In the genomic region with DNA sequence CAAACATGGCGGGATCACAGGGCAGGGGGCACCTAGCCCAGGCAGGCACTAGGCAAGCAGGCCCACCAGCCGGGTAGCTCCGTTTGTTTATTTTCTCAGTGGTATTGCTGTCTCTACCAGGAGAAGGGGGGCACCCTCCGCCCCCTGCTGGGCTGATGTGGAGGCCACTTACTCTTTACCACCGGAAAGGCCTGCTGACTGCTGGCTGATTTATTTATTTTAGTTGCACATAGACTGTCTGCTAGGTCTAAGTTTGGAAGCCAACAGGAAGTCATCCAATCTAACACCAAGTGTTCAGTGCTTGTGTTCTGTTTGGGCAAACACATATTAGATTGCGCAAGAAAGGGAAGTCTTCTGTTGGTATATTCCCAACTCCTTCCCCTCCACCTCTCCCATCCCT, we compare ENCODE assay signal across 8 mouse cellular contexts.
DNase-seq lines count a peak whose midpoint lies in the region; ATAC-seq and TF ChIP-seq lines count a peak whose summit lies in the region.

No protein-coding gene starts in this region.

- H3K9me3 ChIP-seq in forebrain, embryonic 11.5 days (ENCODE audit: control insufficient read depth, low read length), result no peaks in the 10 kb centered on the region
- H3K9me3 ChIP-seq in forebrain, embryonic 14.5 days (replicated peaks; ENCODE audit: control insufficient read depth, low read length), result no peaks in the 10 kb centered on the region
- no peaks in the 10 kb centered on the region for H3K9me3 ChIP-seq in kidney, postnatal 0 days (replicated peaks; ENCODE audit: low read length)
- H3K9me3 ChIP-seq in hindbrain, postnatal 0 days (ENCODE audit: low read length), result no peaks in the 10 kb centered on the region

- ATAC-seq in forebrain, embryonic 11.5 days (replicated peaks; ENCODE audit: low FRiP score), result no peak
- no peak for ATAC-seq in forebrain, embryonic 14.5 days
- peak; percentile 25; the same call in 1 of the 2 replicates for ATAC-seq in kidney, postnatal 0 days (replicated peaks; ENCODE audit: low FRiP score, low read depth)
- peak; percentile 91 for ATAC-seq in megakaryocyte progenitor cell, adult 5-6 weeks (replicated peaks; ENCODE audit: poor library complexity)
- no peak for ATAC-seq in hindbrain, postnatal 0 days

- H3K9ac ChIP-seq in forebrain, embryonic 11.5 days (ENCODE audit: low read length), result no peak overlapping the region
- no peak overlapping the region for H3K9ac ChIP-seq in forebrain, embryonic 14.5 days (ENCODE audit: low read length)
- H3K9ac ChIP-seq in kidney, postnatal 0 days (ENCODE audit: low read depth, low read length), result no peak overlapping the region
- no peak overlapping the region for H3K9ac ChIP-seq in hindbrain, postnatal 0 days (replicated peaks; ENCODE audit: low read length)

- H3K4me3 ChIP-seq in forebrain, embryonic 11.5 days (ENCODE audit: low read depth, low read length), result no peak overlapping the region
- no peak overlapping the region for H3K4me3 ChIP-seq in forebrain, embryonic 14.5 days (ENCODE audit: low read depth, low read length)
- H3K4me3 ChIP-seq in kidney, postnatal 0 days (replicated peaks; ENCODE audit: low read depth, low read length), result no peak overlapping the region
- no peak overlapping the region for H3K4me3 ChIP-seq in hindbrain, postnatal 0 days (ENCODE audit: low read length)

- H3K27ac ChIP-seq in forebrain, embryonic 11.5 days (ENCODE audit: low read depth, low read length), result no peak overlapping the region
- H3K27ac ChIP-seq in forebrain, embryonic 14.5 days (ENCODE audit: low read depth, low read length), result no peak overlapping the region
- H3K27ac ChIP-seq in kidney, postnatal 0 days, result peak overlapping the region; percentile 36; the same call in 1 of the 2 replicates
- no peak overlapping the region for H3K27ac ChIP-seq in hindbrain, postnatal 0 days

- peak; percentile 66 for TF ChIP-seq CTCF in kidney, postnatal 0 days (IDR thresholded peaks at IDR 0.05; ENCODE audit: low read depth)
- no peak; the same call in 1 of the 2 replicates for TF ChIP-seq CTCF in hindbrain, postnatal 0 days (IDR thresholded peaks at IDR 0.05; ENCODE audit: low read depth)

- H3K4me1 ChIP-seq in forebrain, embryonic 11.5 days (replicated peaks; ENCODE audit: control insufficient read depth, insufficient read depth, low read length), result 0 out of 2 replicates have a peak, but pooled peaks cover 2% of the 10 kb centered on the region
- 0 out of 2 replicates have a peak, but pooled peaks cover 5% of the 10 kb centered on the region for H3K4me1 ChIP-seq in forebrain, embryonic 14.5 days (ENCODE audit: control insufficient read depth, insufficient read depth, low read length)
- H3K4me1 ChIP-seq in kidney, postnatal 0 days (replicated peaks; ENCODE audit: insufficient read depth, low read length), result peaks cover 13% of the 10 kb centered on the region
- no peaks in the 10 kb centered on the region for H3K4me1 ChIP-seq in hindbrain, postnatal 0 days (ENCODE audit: insufficient read depth, low read length)

- peak; percentile 56 for DNase-seq in forebrain, embryonic 11.5 days (ENCODE audit: low spot score)
- DNase-seq in forebrain, embryonic 14.5 days (ENCODE audit: low spot score), result no peak
- peak; percentile 37 for DNase-seq in 416B (ENCODE audit: low read depth)
- DNase-seq in gastrocnemius, postnatal 25 days, result peak; percentile 29
- DNase-seq in kidney, postnatal 0 days (ENCODE audit: low spot score), result peak; percentile 83
- no peak for DNase-seq in ovary, postnatal 14 days (ENCODE audit: low spot score)
- DNase-seq in hindbrain, postnatal 0 days (ENCODE audit: low spot score), result no peak

- WGBS in forebrain, embryonic 11.5 days, result 76% methylated on average over 6 of the region's 6 CpGs
- 69% methylated on average over 6 of the region's 6 CpGs for WGBS in forebrain, embryonic 14.5 days
- WGBS in kidney, postnatal 0 days, result 23% methylated on average over 6 of the region's 6 CpGs
- 53% methylated on average over 6 of the region's 6 CpGs for WGBS in hindbrain, postnatal 0 days

- H3K36me3 ChIP-seq in forebrain, embryonic 11.5 days (ENCODE audit: control insufficient read depth, insufficient read depth, low read length), result no peaks in the 10 kb centered on the region
- H3K36me3 ChIP-seq in forebrain, embryonic 14.5 days (ENCODE audit: control insufficient read depth, insufficient read depth, low read length), result no peaks in the 10 kb centered on the region
- H3K36me3 ChIP-seq in kidney, postnatal 0 days (ENCODE audit: insufficient read depth, low read length), result no peaks in the 10 kb centered on the region
- no peaks in the 10 kb centered on the region for H3K36me3 ChIP-seq in hindbrain, postnatal 0 days (ENCODE audit: insufficient read depth, low read length)

- H3K4me2 ChIP-seq in forebrain, embryonic 11.5 days (ENCODE audit: low read depth, low read length, severe bottlenecking), result no peak overlapping the region
- no peak overlapping the region for H3K4me2 ChIP-seq in forebrain, embryonic 14.5 days (ENCODE audit: low read length)
- no peak overlapping the region for H3K4me2 ChIP-seq in kidney, postnatal 0 days (ENCODE audit: low read length)
- H3K4me2 ChIP-seq in hindbrain, postnatal 0 days (ENCODE audit: low read depth, low read length), result no peak overlapping the region

- H3K27me3 ChIP-seq in forebrain, embryonic 11.5 days (ENCODE audit: control insufficient read depth, insufficient read depth, low read length), result no peaks in the 10 kb centered on the region
- no peaks in the 10 kb centered on the region for H3K27me3 ChIP-seq in forebrain, embryonic 14.5 days (replicated peaks; ENCODE audit: control insufficient read depth, insufficient read depth, low read length)
- no peaks in the 10 kb centered on the region for H3K27me3 ChIP-seq in kidney, postnatal 0 days (ENCODE audit: insufficient read depth, low read length)
- no peaks in the 10 kb centered on the region for H3K27me3 ChIP-seq in hindbrain, postnatal 0 days (ENCODE audit: insufficient read depth, low read length)

Comparison
In these comparisons a context has a peak if more than half of its experiments do, and no peak if none do; other contexts are left out.
1. DNase-seq: peak in forebrain, embryonic 11.5 days (single experiment), 416B (single experiment), gastrocnemius, postnatal 25 days (single experiment) and kidney, postnatal 0 days (single experiment); none in forebrain, embryonic 14.5 days (single experiment), ovary, postnatal 14 days (single experiment) and hindbrain, postnatal 0 days (single experiment).
2. ATAC-seq: peak in kidney, postnatal 0 days (single experiment) and megakaryocyte progenitor cell, adult 5-6 weeks (single experiment); none in forebrain, embryonic 11.5 days (single experiment), forebrain, embryonic 14.5 days (single experiment) and hindbrain, postnatal 0 days (single experiment).